Mouse (Mus musculus) liver, postnatal 0 days (tissue): ENCODE results near the gene Dennd2a.
A peak's percentile ranks its signal among the peaks of the same experiment; 100 is the strongest.

Source experiments
- CTCF ChIP-seq: sonication (generic); IDR thresholded peaks from 2 replicates; pipeline ENCODE4 v1.5.1; 2016; ENCODE audit warnings: antibody characterized with exemption, low read depth
- EP300 ChIP-seq: IDR thresholded peaks from 2 replicates; pipeline ENCODE4 v1.6.1; 2016; ENCODE audit warnings: antibody characterized with exemption, low read depth, mild to moderate bottlenecking

GRCm38 (mm10) chr6:39581087-39581784 is 23.6 kb upstream of the Dennd2a start:
- TF ChIP-seq CTCF (no peak), EP300 (peak; percentile 66; the same call in 1 of the 2 replicates)
